Mouse (Mus musculus) gastrocnemius, postnatal 14 days (tissue): ENCODE measurements at regions not wholly inside any gene's neighbourhood (a gene's known extent, or its start where the extent isn't known, plus 50 kb on each side); places are given as distances from the start of the nearest gene placed in this dataset.

ENCODE experiments used
- DNase-seq: peaks from one replicate; pipeline ENCODE4 v3.0.0; 2021; ENCODE audit warnings: mixed read lengths
- intact Hi-C: fragments of 180-260 bp; cut with DNase I; formaldehyde crosslinking; loops from one replicate; pipeline ENCODE4 v1.15.1; 2025; ENCODE audit warnings: low total_unique reads

GRCm38 (mm10) chr13:47843011-47843410 is 418.0 kb upstream of the Id4 start:
- no peak for DNase-seq
- intact Hi-C loops: no loop called here

- intact Hi-C loops: no loop called here
- no peak for DNase-seq
These were observed 417.3 kb upstream of the Id4 start for GRCm38 (mm10) chr13:47843541-47844267.

- intact Hi-C loops: no loop called here
- DNase-seq: no peak
These were observed 414.3 kb upstream of the Id4 start for GRCm38 (mm10) chr13:47846713-47847112.

DNA sequence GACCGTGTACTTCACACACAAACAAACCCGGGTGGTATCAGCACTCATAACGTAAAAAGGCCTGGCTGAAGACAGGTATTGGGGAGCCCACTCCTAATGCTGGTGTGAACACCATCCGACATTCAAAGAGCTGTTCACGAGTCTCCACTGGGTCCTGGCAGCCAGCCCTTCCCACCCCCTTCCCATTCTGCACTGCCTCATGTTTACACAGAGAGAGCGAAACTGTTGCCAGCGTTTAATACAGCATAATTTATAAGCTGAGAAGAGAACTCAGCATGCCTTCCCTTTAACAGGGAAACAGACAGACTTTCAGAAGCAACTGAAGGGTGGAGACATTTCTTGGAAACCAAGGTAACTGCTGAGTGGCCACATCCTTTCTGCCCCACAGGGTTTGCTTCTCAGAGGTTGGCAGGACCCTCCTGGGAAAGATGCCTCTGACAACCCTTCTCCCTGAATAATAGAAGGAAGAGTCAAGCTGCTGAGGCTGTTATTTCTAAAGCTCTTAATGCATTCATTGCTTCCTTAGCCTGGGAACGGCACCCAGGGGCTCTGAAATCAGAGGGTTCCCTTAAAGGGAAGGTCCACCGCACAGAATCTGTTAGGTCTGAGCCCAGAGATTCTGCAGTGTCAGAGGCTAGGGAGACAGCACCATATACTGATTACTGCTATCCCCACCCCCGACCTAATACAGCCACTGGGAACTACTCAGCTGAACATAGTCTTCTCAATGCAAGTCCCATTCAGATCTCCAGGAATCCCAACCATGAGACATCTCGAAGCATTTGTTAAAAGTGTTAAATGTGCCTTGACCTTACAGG is 412.4 kb upstream of the Id4 start:
- no peak for DNase-seq
- intact Hi-C loops: no loop called here

- no peak for DNase-seq
- intact Hi-C loops: no loop called here
These were observed 405.5 kb upstream of the Id4 start for GRCm38 (mm10) chr13:47855422-47856108.

GRCm38 (mm10) chr13:47858946-47859345 is 402.1 kb upstream of the Id4 start:
- intact Hi-C loops: no loop called here
- no peak for DNase-seq

DNA sequence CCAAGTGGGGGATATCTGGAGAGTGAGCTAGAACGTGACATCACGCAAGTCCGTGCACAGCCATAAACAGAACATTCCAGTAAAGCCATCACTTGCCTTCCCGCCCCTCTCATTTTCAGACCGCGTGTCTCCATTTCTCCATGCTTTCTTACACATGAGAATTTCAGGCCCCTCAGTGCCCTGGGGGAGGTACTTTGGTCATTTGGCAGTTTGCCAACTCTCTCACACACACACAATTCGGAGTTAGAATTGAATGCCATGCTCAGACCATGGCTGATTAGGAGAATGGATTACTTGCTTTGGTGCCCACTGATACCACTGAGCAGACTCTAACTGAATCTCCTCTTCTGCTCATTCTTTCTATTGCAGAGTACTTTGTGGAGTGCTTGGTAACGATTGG is 400.7 kb upstream of the Id4 start:
- intact Hi-C loops: no loop called here

DNA sequence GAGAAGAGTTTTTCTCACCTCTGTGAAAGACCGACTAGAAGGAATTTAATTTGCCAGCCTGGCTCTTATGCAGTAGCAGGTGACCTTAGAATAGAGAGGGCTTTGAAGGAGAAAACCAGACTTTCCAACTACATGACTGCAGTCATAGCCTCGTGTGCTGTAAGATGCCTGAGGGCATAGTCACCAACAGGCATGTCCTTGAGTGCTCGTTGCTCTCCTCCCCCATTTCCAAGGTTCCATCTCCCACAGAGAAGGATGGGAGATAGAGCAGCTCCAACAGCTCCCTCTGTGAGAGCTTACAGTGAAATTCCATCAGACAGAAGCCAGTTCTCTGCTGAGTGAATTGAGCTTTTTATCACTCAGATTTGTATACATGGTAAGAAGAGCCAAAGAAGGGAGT is 398.1 kb upstream of the Id4 start:
- intact Hi-C loops: no loop called here
- no peak for DNase-seq

More for the DNA sequence above, 400.7 kb upstream of the Id4 start:
- no peak for DNase-seq

DNA sequence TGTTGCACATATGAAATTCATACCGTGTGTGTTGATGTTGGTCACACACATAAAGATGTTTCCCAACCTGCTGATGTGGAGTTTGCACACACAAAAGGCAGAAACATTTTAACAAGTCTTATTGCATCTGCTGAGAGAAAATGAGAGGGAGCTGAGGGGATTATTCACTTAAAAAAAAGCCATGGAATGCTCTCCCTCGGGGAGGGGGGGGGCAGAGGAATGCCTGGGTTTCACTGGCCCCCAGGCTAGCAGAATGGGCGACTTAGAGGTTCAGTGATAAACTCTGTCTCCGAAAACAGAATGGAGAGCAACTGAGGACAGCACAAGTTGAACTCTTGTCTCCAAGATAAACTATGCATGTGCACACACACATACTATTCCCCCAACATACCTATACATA is 392.4 kb upstream of the Id4 start:
- DNase-seq: no peak
- intact Hi-C loops: no loop called here

DNA sequence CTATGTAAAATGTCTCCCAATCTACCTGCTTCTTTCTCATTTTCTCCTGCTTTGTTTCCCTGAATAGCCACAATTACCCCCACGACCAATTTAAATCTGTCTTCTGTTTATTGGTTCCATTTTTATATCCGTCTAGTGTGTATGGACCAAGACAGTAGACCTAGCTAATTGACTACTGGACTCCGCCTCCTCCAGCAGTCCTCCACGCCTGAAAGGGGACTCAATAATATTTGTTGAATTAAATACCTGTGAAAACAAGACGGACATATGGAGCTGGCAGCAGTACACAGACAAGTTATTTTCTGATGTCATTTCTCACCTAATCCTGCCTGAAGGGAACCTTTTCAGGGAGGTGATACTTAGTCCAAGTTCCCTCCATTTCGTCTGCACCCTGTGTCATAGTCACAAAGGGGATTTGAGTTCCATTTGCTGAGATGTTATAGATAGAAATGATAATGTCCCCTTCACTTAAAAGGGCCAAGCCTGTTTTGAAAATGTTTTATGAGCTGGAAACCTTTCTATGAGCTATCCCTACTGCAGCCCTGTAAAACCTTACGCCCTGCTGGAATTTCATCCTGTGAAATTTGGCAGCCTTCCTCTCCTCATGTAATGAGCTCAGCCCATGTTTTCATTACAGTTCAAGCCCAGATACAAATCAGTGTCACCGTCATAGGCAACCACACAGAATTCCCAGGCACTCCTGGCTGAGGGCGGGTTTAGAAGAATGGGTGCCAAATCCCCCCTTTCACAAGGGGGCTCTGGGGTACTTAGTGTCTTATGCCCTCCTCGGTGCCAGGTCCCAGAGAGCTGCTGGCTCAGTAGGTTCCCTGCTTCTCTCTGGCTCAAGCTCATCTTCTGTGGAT is 391.1 kb upstream of the Id4 start:
- DNase-seq: peak; percentile 5
- intact Hi-C loops: no loop called here

- intact Hi-C loops: no loop called here
These were observed 388.4 kb upstream of the Id4 start for GRCm38 (mm10) chr13:47872645-47873044.

GRCm38 (mm10) chr13:47892569-47892968 is 368.5 kb upstream of the Id4 start:
- no peak for DNase-seq
- intact Hi-C loops: no loop called here

More at GRCm38 (mm10) chr13:47872645-47873044, 388.4 kb upstream of the Id4 start:
- DNase-seq: no peak

- DNase-seq: no peak
- intact Hi-C loops: no loop called here
These were observed 366.7 kb upstream of the Id4 start for GRCm38 (mm10) chr13:47894331-47894730.

GRCm38 (mm10) chr13:47895256-47895655 is 365.8 kb upstream of the Id4 start:
- intact Hi-C loops: no loop called here
- DNase-seq: no peak

GRCm38 (mm10) chr13:47896646-47897045 is 364.4 kb upstream of the Id4 start:
- no peak for DNase-seq
- intact Hi-C loops: no loop called here

- intact Hi-C loops: no loop called here
- no peak for DNase-seq
These were observed 351.0 kb upstream of the Id4 start for GRCm38 (mm10) chr13:47909851-47910530.

DNA sequence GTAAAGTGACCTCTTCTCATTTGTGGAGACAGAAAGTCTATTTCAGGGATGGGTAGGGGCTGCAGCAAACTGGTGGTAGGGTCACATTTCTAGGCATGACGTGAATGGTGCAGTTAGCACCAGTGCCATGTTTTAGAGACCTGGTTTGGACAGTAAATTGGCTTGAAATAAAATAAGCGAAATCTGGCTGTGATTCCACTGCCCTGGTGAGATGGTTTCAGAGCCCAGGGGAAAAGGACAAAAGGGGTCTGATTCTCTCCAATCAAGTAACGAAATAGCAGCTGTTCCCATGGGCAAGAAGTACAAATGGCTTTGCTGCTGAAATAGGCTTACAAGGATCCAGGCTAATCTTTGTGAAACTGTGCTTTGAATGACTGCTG is 350.5 kb upstream of the Id4 start:
- intact Hi-C loops: no loop called here
- DNase-seq: no peak

GRCm38 (mm10) chr13:47916456-47916855 is 344.6 kb upstream of the Id4 start:
- peak; percentile 62 for DNase-seq
- intact Hi-C loops: no loop called here

DNA sequence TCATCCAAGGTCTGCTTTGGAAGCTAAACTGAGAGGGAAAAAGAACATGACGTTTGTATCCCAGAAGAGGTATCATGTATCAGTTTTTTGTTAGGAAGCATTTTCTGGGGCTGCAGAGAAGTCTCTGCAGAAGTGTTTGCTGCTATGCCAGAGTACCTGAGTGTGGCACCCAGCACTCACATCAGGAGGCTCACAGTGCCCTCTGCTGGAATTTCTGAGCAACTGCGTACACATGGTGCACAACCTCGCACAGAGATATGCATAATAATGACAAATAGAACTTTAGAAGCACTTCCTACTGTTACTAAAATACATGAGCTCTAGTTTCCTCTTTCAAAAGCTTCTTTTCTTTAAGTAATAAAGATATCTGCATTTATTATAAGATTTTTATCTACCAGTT is 343.7 kb upstream of the Id4 start:
- DNase-seq: no peak
- intact Hi-C loops: no loop called here
